Mouse (Mus musculus) heart, embryonic 10.5 days (tissue): ENCODE data around the gene Sh2d3c. TPM values are rescaled to one million over a fixed set of nuclear protein-coding genes. Genes with fewer than 3 reads are reported as not detected.

Experiments used
- microRNA counts: library from miRNA; unstranded; fragments of <30 nt; microRNA quantifications from one replicate; lab custom pipeline; 2017
- microRNA-seq: library from miRNA; unstranded; fragments of <30 nt; microRNA quantifications from one replicate; pipeline ENCODE4, GENCODE M21; 2017
- polyA plus RNA-seq: library from polyadenylated mRNA; unstranded; fragments of >200 nt; fragmentation: Nextera tagmentation; extraction: Ambion mirVana; gene quantifications from 2 replicates; pipeline ENCODE4 v1.2.1, GENCODE M21; 2016

Sh2d3c gene
- polyA plus RNA-seq, 1 experiment from 2014 or later, result 35.4 TPM

MicroRNAs within 50 kb of the gene (microRNA counts, 519-probe panel; counts per million panel counts)
- microRNA mmu-miR-2861 (lab: Ali Mortazavi, UCI), result not detected

Small RNA genes within 50 kb of the gene (microRNA-seq; reads per million reads assigned to microRNA genes)
- not detected for gene Gm47291
- gene Mir2861, result not detected
- not detected for gene Mir3960
- not detected for gene Mir8093

Other genes with a start within 250 kb of the Sh2d3c start
- gene Fam102a, start 185.7 kb upstream of the Sh2d3c start, polyA plus RNA-seq, result 5.9 and 8.3 TPM in 2 replicates
- 87.4 and 92.5 TPM in 2 replicates for gene Dpm2, start 150.2 kb upstream of the Sh2d3c start, polyA plus RNA-seq
- 0.43 and 1.1 TPM in 2 replicates for gene Pip5kl1, start 146.3 kb upstream of the Sh2d3c start, polyA plus RNA-seq
- gene 9430097D07Rik, start 145.4 kb upstream of the Sh2d3c start, polyA plus RNA-seq, result 0.09 and 0.15 TPM in 2 replicates
- 39.8 and 49.0 TPM in 2 replicates for gene St6galnac4, start 134.0 kb upstream of the Sh2d3c start, polyA plus RNA-seq
- gene St6galnac6, start 121.3 kb upstream of the Sh2d3c start, polyA plus RNA-seq, result 25.1 and 28.4 TPM in 2 replicates
- gene Ak1, start 99.3 kb upstream of the Sh2d3c start, polyA plus RNA-seq, result 179 and 305 TPM in 2 replicates
- 87.1 and 149 TPM in 2 replicates for gene Eng, start 74.5 kb upstream of the Sh2d3c start, polyA plus RNA-seq
- 24.7 and 34.8 TPM in 2 replicates for gene Fpgs, start 16.9 kb upstream of the Sh2d3c start, polyA plus RNA-seq
- 89.1 and 115 TPM in 2 replicates for gene Cdk9, start 8.0 kb upstream of the Sh2d3c start, polyA plus RNA-seq
- 0.28 TPM in 1 of 2 replicates, not detected in the other for gene 6330409D20Rik, start 20.0 kb downstream of the Sh2d3c start, polyA plus RNA-seq
- gene Tor2a, start 36.2 kb downstream of the Sh2d3c start, polyA plus RNA-seq, result 46.2 and 57.2 TPM in 2 replicates
- 0.29 and 0.52 TPM in 2 replicates for gene Ttc16, start 54.6 kb downstream of the Sh2d3c start, polyA plus RNA-seq
- 5.1 and 5.6 TPM in 2 replicates for gene Ptrh1, start 54.7 kb downstream of the Sh2d3c start, polyA plus RNA-seq
- gene Cfap157, start 63.4 kb downstream of the Sh2d3c start, polyA plus RNA-seq, result 0.78 and 1.2 TPM in 2 replicates
- gene Stxbp1, start 126.2 kb downstream of the Sh2d3c start, polyA plus RNA-seq, result 19.1 and 21.6 TPM in 2 replicates
- gene Fam129b, start 155.1 kb downstream of the Sh2d3c start, polyA plus RNA-seq, result 47.1 and 55.5 TPM in 2 replicates
- 121 and 170 TPM in 2 replicates for gene Rpl12, start 240.5 kb downstream of the Sh2d3c start, polyA plus RNA-seq
- 7.6 and 8.6 TPM in 2 replicates for gene Lrsam1, start 240.6 kb downstream of the Sh2d3c start, polyA plus RNA-seq